Mouse (Mus musculus) midbrain, postnatal 0 days (tissue): ENCODE measurements at regions not wholly inside any gene's neighbourhood (a gene's known extent, or its start where the extent isn't known, plus 50 kb on each side); places are given as distances from the start of the nearest gene placed in this dataset.

Experiments
- ATAC-seq: fragments of 200-750 bp; cut with Nextera tagmentation; 2 replicates; pipeline ENCODE4 v1.8.0; 2017; ENCODE audit warnings: moderate number of reproducible peaks, mild to moderate bottlenecking, moderate TSS enrichment, moderate library complexity; ENCODE audit not compliant: low FRiP score
- DNase-seq: peaks from one replicate; pipeline ENCODE4 v3.0.0-alpha.2; 2015; ENCODE audit warnings: low spot score
- H3K27ac ChIP-seq: fragments of 300-500 bp; sonication (generic); 2 replicates; pipeline ENCODE4 v1.5.1; 2014; ENCODE audit warnings: low read depth, mild to moderate bottlenecking, low read length, mixed read lengths
- H3K27me3 ChIP-seq: fragments of 300-500 bp; sonication (generic); 2 replicates; pipeline ENCODE4 v1.6.1; 2014; ENCODE audit warnings: low read length, control low read depth, mixed read lengths; ENCODE audit not compliant: insufficient read depth
- H3K36me3 ChIP-seq: fragments of 300-500 bp; sonication (generic); 2 replicates; pipeline ENCODE4 v1.6.1; 2014; ENCODE audit warnings: low read length, control low read depth, mixed read lengths; ENCODE audit not compliant: insufficient read depth
- H3K4me1 ChIP-seq: fragments of 300-500 bp; sonication (generic); 2 replicates; pipeline ENCODE4 v1.6.1; 2014; ENCODE audit warnings: mild to moderate bottlenecking, control low read depth, antibody characterized with exemption, low read length, mixed read lengths; ENCODE audit not compliant: insufficient read depth
- H3K4me2 ChIP-seq: fragments of 300-500 bp; sonication (generic); 2 replicates; pipeline ENCODE4 v1.6.1; 2014; ENCODE audit warnings: low read depth, mild to moderate bottlenecking, low read length, mixed read lengths; ENCODE audit not compliant: poor library complexity, severe bottlenecking
- H3K4me3 ChIP-seq: fragments of 300-500 bp; sonication (generic); 2 replicates; pipeline ENCODE4 v1.5.1; 2014; ENCODE audit warnings: low read depth, mild to moderate bottlenecking, low read length, moderate library complexity
- H3K9ac ChIP-seq: fragments of 300-500 bp; sonication (generic); replicated peaks from 2 replicates; pipeline ENCODE4 v1.6.1; 2014; ENCODE audit warnings: mild to moderate bottlenecking, low read length, moderate library complexity, mixed read lengths; ENCODE audit not compliant: poor library complexity, severe bottlenecking
- H3K9me3 ChIP-seq: fragments of 300-500 bp; sonication (generic); 2 replicates; pipeline ENCODE4 v1.6.1; 2016; ENCODE audit warnings: low read length, control low read depth
- CTCF ChIP-seq: IDR thresholded peaks from 2 replicates; pipeline ENCODE4 v1.5.1; 2016; ENCODE audit warnings: antibody characterized with exemption, mild to moderate bottlenecking
- WGBS: fragments of 180-500 bp; shearing (Covaris S2); extraction: QIAGEN DNeasy Blood & Tissue Kit; methylation state at CpG from one replicate; pipeline ENCODE4 v1.1.7; 2014; 5-methylcytosine and 5-hydroxymethylcytosine counted together

DNA sequence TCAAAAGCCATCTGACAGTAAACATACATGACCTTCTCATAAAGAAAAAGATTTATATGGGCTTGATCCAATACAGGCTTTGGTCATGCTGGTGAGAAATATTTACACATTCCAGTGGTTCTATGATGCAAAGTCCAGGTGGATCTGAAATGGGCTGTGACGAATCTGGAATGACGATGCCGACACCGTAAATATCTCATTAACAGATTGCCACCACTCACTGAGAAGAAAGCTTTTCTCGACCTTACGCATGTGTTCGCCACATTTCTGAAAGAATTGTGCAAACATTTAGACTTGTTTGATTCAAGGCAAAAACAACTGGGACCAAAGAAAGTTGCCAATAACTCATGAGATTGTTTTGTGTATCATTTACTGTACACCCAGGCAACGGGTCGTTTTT is 142.9 kb upstream of the Lrig1 start:
- Histone ChIP-seq H3K27me3 (no peaks in the 10 kb centered on the region), H3K4me3 (no peak overlapping the region), H3K4me2 (no peak overlapping the region), H3K36me3 (no peaks in the 10 kb centered on the region), H3K9ac (no peak overlapping the region), H3K27ac (no peak overlapping the region), H3K9me3 (no peaks in the 10 kb centered on the region), H3K4me1 (no peaks in the 10 kb centered on the region)
- DNase-seq = no peak
- WGBS = 81% methylated on average over 9 of the region's 9 CpGs
- ATAC-seq = no peak
- no peak for TF ChIP-seq CTCF

- H3K4me1 ChIP-seq = no peaks in the 10 kb centered on the region
- ATAC-seq (no peak), DNase-seq (no peak)
- H3K9ac ChIP-seq = no peak overlapping the region
- TF ChIP-seq CTCF = no peak
- no peak overlapping the region for H3K4me3 ChIP-seq
- no peak overlapping the region for H3K4me2 ChIP-seq
- H3K27me3 ChIP-seq = no peaks in the 10 kb centered on the region
- no peak overlapping the region for H3K27ac ChIP-seq
- no peaks in the 10 kb centered on the region for H3K36me3 ChIP-seq
- no peaks in the 10 kb centered on the region for H3K9me3 ChIP-seq
- 73% methylated on average over 5 of the region's 5 CpGs for WGBS
Observed at GRCm38 (mm10) chr6:94841881-94842280, 141.9 kb upstream of the Lrig1 start.

DNA sequence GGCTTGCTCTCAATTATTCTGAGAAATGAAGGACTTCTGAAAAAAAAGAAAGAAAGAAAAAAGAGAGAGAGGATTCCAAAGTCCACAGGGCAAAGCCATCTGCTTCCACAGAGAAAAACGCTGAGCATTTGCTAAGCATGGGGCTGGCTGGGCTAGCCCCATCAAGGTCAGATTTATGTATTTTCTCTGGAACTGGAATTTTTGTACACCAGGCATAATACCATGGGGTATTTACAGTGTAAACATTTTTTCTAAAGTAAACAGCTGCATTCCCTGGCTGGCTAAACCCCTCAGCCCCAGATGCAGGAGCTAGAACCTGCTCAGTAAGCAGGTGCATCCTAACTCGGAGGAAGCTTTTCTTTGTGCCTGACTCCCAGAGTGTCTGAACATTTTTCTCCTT is 135.8 kb upstream of the Lrig1 start:
- DNase-seq (no peak), ATAC-seq (no peak)
- Histone ChIP-seq H3K9me3 (no peaks in the 10 kb centered on the region), H3K36me3 (no peaks in the 10 kb centered on the region), H3K9ac (no peak overlapping the region), H3K27me3 (no peaks in the 10 kb centered on the region), H3K27ac (no peak overlapping the region), H3K4me2 (no peak overlapping the region), H3K4me3 (no peak overlapping the region), H3K4me1 (no peaks in the 10 kb centered on the region)
- no peak for TF ChIP-seq CTCF
- 49% methylated on average over 2 of the region's 2 CpGs for WGBS

DNA sequence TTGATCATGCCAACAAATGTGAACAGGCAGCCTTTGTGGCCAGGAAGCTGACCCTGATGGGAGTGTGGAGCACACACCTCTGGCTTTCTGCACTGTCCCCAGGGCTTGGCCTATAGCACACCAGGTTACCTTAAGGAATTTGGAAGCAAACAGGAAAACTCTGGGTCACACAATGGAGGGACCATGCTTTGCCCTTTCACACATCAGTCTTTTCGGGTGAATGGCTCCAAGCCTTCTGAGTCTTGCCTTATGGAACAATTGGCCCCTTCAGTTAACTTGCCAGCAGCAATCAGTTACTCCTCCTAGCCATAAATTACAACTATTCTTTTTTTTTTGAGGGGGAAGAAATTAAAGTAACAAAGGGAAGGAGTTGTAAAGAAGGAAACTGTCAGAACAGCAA is 134.6 kb upstream of the Lrig1 start:
- no peaks in the 10 kb centered on the region for H3K27me3 ChIP-seq
- no peak overlapping the region for H3K4me2 ChIP-seq
- no peak for TF ChIP-seq CTCF
- H3K9ac ChIP-seq = no peak overlapping the region
- DNase-seq (no peak), ATAC-seq (no peak)
- no peaks in the 10 kb centered on the region for H3K36me3 ChIP-seq
- H3K9me3 ChIP-seq = no peaks in the 10 kb centered on the region
- no peak overlapping the region for H3K27ac ChIP-seq
- no peaks in the 10 kb centered on the region for H3K4me1 ChIP-seq
- no peak overlapping the region for H3K4me3 ChIP-seq
- 55% methylated on average over 1 of the region's 1 CpGs for WGBS

DNA sequence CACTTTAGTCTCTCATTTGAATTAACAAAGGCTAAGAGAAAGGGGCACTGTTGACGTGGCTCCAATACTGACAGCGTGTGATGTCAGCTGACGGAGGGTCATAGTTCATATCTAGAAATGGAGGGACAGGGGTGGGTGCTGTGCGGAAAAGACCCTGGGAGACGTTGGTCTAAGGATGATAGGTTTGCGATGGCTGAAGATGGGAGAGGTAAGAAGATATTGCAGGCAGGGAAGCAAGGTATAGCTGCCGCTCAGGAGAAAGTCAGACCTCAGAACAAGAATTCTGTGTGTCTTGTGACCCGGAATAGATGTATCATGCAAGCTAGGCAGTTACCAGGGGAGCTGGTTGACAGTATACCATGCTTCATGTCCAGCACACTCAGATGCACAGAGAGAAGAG is 130.8 kb upstream of the Lrig1 start:
- 91% methylated on average over 8 of the region's 8 CpGs for WGBS
- ATAC-seq (no peak), DNase-seq (no peak)
- H3K4me1 ChIP-seq = no peaks in the 10 kb centered on the region
- TF ChIP-seq CTCF = no peak
- H3K4me2 ChIP-seq = no peak overlapping the region
- no peak overlapping the region for H3K27ac ChIP-seq
- no peaks in the 10 kb centered on the region for H3K9me3 ChIP-seq
- H3K9ac ChIP-seq = no peak overlapping the region
- H3K27me3 ChIP-seq = no peaks in the 10 kb centered on the region
- no peaks in the 10 kb centered on the region for H3K36me3 ChIP-seq
- H3K4me3 ChIP-seq = no peak overlapping the region

DNA sequence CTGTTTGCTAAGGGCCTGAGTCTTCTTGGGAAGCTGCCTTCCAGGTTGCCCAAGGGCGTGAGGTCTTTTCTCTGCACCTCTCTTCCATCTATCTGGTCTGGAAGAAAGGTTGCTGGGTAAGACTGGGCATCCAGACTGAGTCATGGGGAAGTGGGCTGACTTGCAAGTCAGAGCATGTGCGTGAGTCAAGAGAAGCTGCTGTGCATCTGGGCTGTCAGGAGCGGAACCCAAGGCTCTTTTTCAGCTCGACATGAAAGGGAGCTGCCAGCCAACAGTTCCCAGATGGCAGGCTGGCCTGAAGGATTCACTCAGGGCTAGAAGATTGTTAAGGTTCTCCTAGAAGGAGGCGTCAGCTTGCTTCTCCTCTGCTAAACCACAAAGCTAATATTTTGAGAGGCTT is 129.3 kb upstream of the Lrig1 start:
- WGBS = 92% methylated on average over 5 of the region's 5 CpGs
- no peaks in the 10 kb centered on the region for H3K27me3 ChIP-seq
- H3K9me3 ChIP-seq = no peaks in the 10 kb centered on the region
- no peak for DNase-seq
- H3K4me1 ChIP-seq = no peaks in the 10 kb centered on the region
- no peak overlapping the region for H3K4me2 ChIP-seq
- H3K9ac ChIP-seq = no peak overlapping the region
- no peak for TF ChIP-seq CTCF
- no peak overlapping the region for H3K27ac ChIP-seq
- no peak for ATAC-seq
- H3K36me3 ChIP-seq = no peaks in the 10 kb centered on the region
- H3K4me3 ChIP-seq = no peak overlapping the region

DNA sequence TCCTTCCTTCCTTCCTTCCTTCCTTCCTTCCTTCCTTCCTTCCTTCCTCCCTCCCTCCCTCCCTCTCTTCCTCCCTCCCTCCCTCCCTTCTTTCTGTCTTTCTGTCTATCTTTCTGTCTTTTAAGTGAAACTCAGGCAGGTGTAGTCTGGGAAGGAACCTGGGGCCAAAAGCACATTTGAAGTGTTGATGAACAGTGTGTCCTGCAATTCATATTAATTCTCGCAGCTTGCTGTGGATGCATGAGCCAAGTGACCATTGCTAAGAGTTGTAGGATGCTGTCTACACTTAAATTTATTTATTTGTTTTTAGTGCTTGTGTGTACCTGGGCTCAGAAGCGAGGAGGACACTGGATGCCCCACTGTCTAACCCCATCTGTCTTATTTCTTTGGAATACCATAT is 126.7 kb upstream of the Lrig1 start:
- no peak for TF ChIP-seq CTCF
- Histone ChIP-seq H3K36me3 (no peaks in the 10 kb centered on the region), H3K9ac (no peak overlapping the region), H3K4me1 (no peaks in the 10 kb centered on the region), H3K4me3 (no peak overlapping the region), H3K27me3 (no peaks in the 10 kb centered on the region), H3K9me3 (no peaks in the 10 kb centered on the region), H3K27ac (no peak overlapping the region), H3K4me2 (no peak overlapping the region)
- no peak for ATAC-seq
- 82% methylated on average over 2 of the region's 2 CpGs for WGBS
- no peak for DNase-seq
